Comparison of ENCODE assay signal across 30 mouse cellular contexts in genomic region chr5:44259678-44260077, GRCm38 (mm10). TPM values are rescaled to one million over a fixed set of nuclear protein-coding genes. Genes with fewer than 3 reads are reported as not detected.
DNase-seq lines count a peak whose midpoint lies in the region; ATAC-seq and TF ChIP-seq lines count a peak whose summit lies in the region.
"Had no signal": no experiment of that assay in that cellular context is flagged by ENCODE, and none has a peak within 500 bp of the region (broad histone marks: within the 10 kb centered on the region; RNA-seq: fewer than 3 reads in every experiment).

No protein-coding gene starts in this region.

- H3K27me3 ChIP-seq in midbrain, embryonic 10.5 days (ENCODE audit: low read depth, poor library complexity, severe bottlenecking), result no peaks in the 10 kb centered on the region
- H3K27me3 ChIP-seq: embryonic facial prominence, embryonic 13.5 days; forebrain, embryonic 13.5 days; heart, embryonic 13.5 days had no signal

- no peak overlapping the region for H3K4me3 ChIP-seq in midbrain, embryonic 10.5 days
- H3K4me3 ChIP-seq: embryonic facial prominence, embryonic 10.5 days; embryonic facial prominence, embryonic 13.5 days; erythroblast, embryonic 14.5 days; forebrain, embryonic 13.5 days; heart, adult 2 months; heart, embryonic 10.5 days; heart, embryonic 13.5 days had no signal

- DNase-seq in frontal cortex, postnatal 10 days (ENCODE audit: low spot score in 2 of 2), result no peak
- DNase-seq in layer of hippocampus, adult 9-11 months, result peak; percentile 44
- no peak for DNase-seq in layer of hippocampus, postnatal 10 days (ENCODE audit: low spot score in 2 of 2)
- peak; percentile 22 for DNase-seq in brain, embryonic 14.5 days (ENCODE audit: low read depth)
- peak; percentile 44 for DNase-seq in telencephalon, adult 2 months (ENCODE audit: low read depth, low spot score)
- DNase-seq in midbrain, embryonic 10.5 days (ENCODE audit: low spot score), result no peak
- DNase-seq: adrenal gland, adult 8-10 months; adrenal gland, postnatal 25 days; cerebellum, adult 11 months; cerebellum, adult 2 months; cerebellum, adult 9-11 months; cerebellum, postnatal 25 days; embryo, embryonic 11 days; gastrocnemius, postnatal 25 days; heart, adult 2 months; heart, postnatal 14 days; heart, postnatal 4 days had no signal

- H3K4me1 ChIP-seq in midbrain, embryonic 10.5 days, result no peaks in the 10 kb centered on the region
- H3K4me1 ChIP-seq: embryonic facial prominence, embryonic 10.5 days; embryonic facial prominence, embryonic 13.5 days; forebrain, embryonic 13.5 days; heart, embryonic 10.5 days; heart, embryonic 13.5 days had no signal

- H3K27ac ChIP-seq in midbrain, embryonic 10.5 days (replicated peaks), result no peak overlapping the region
- H3K27ac ChIP-seq: embryonic facial prominence, embryonic 10.5 days; embryonic facial prominence, embryonic 13.5 days; forebrain, embryonic 13.5 days; heart, adult 2 months; heart, embryonic 10.5 days; heart, embryonic 13.5 days; hindbrain, embryonic 14.5 days; hindbrain, postnatal 0 days had no signal

- 79% methylated on average over 3 of the region's 3 CpGs for WGBS in midbrain, embryonic 10.5 days

- H3K9me3 ChIP-seq in midbrain, embryonic 10.5 days (replicated peaks), result no peaks in the 10 kb centered on the region
- H3K9me3 ChIP-seq: embryonic facial prominence, embryonic 10.5 days; embryonic facial prominence, embryonic 13.5 days; forebrain, embryonic 13.5 days; G1E; heart, embryonic 10.5 days; heart, embryonic 13.5 days had no signal

- H3K36me3 ChIP-seq in midbrain, embryonic 10.5 days, result no peaks in the 10 kb centered on the region
- H3K36me3 ChIP-seq: embryonic facial prominence, embryonic 10.5 days; embryonic facial prominence, embryonic 13.5 days; G1E; heart, embryonic 10.5 days; heart, embryonic 13.5 days had no signal

- no peak for TF ChIP-seq CTCF in brain, embryonic 14.5 days (IDR thresholded peaks at IDR 0.05; ENCODE audit: borderline replicate concordance, extremely low read depth, insufficient read depth, insufficient read length)

- no peak for TF ChIP-seq POLR2A in brain, embryonic 14.5 days (IDR thresholded peaks at IDR 0.05; ENCODE audit: borderline replicate concordance, extremely low read depth, insufficient read depth, insufficient read length, poor library complexity, severe bottlenecking)

- ATAC-seq in frontal cortex, adult (ENCODE audit: low TSS enrichment), result 0 out of 2 replicates have a peak, but pooled peaks have one; percentile 10
- ATAC-seq in granulocyte monocyte progenitor cell, adult 5-6 weeks (replicated peaks; ENCODE audit: poor library complexity, severe bottlenecking), result no peak
- ATAC-seq: forebrain, embryonic 13.5 days; forebrain, embryonic 16.5 days; hindbrain, postnatal 0 days; inflammation-experienced regulatory T-cells, adult 6 months had no signal

RNA-seq across cellular contexts. Expression of gene Tapt1, which starts 33.3 kb away (rescaled TPM):
- total RNA-seq in layer of hippocampus, postnatal 10 days (2021), result 10 to 100 TPM; 42.7 to 47.5 TPM
- 43.9 and 45.0 TPM in 2 replicates for polyA plus RNA-seq in brain, embryonic 14.5 days (2012; rRNA removed)
- polyA plus RNA-seq in midbrain, embryonic 10.5 days (2016; fragmentation: Nextera tagmentation; extraction: Ambion mirVana), result 22.9 and 25.0 TPM in 2 replicates
- 25.5 and 46.5 TPM in 2 replicates for total RNA-seq in granulocyte monocyte progenitor cell, adult 5-6 weeks (2014; fragmentation: Nextera tagmentation)
- total RNA-seq in granulocyte monocyte progenitor cell, adult 5-6 weeks (2017), result 45.6 and 64.7 TPM in 2 replicates

Comparison
In these comparisons a context has a peak if more than half of its experiments do, and no peak if none do; other contexts are left out.
1. DNase-seq: peak in layer of hippocampus, adult 9-11 months (single experiment), brain, embryonic 14.5 days (single experiment) and telencephalon, adult 2 months (single experiment); none in frontal cortex, postnatal 10 days (0 of 2), layer of hippocampus, postnatal 10 days (0 of 2) and midbrain, embryonic 10.5 days (single experiment).